Mouse (Mus musculus) gastrocnemius, postnatal 36 days (tissue): ENCODE data around the gene Kpna4. TPM values are rescaled to one million over a fixed set of nuclear protein-coding genes. Genes with fewer than 3 reads are reported as not detected.
"Not testable (repeated sequence)": the region's sequence is repeated elsewhere in the genome, so short reads cannot be mapped to it uniquely, and the experiment has no call there.

ENCODE experiments used
- DNase-seq, 2 experiments: peaks; one replicate each; pipeline ENCODE4 v3.0.0; 2022
- intact Hi-C: fragments of 180-260 bp; cut with DNase I; formaldehyde crosslinking; loops from one replicate; pipeline ENCODE4 v1.15.1; 2025
- total RNA-seq, 2 experiments: library from RNA; stranded (reverse); gene quantifications; 2 replicates each; pipeline ENCODE4 v1.2.3; 2021

Gene Kpna4
- total RNA-seq, 2 experiments from 2014 or later: 103 to 111 TPM

GRCm38 (mm10) chr3:69020764-69021163 is 106.1 kb downstream of the Kpna4 start:
- no peak for DNase-seq
- intact Hi-C loops: no loop called here

- intact Hi-C loops: no loop called here
- DNase-seq: no peak
Observed at GRCm38 (mm10) chr3:69020285-69020684, 106.6 kb downstream of the Kpna4 start.

GRCm38 (mm10) chr3:69018635-69019034 is 108.3 kb downstream of the Kpna4 start:
- DNase-seq, intact Hi-C loops: not testable (repeated sequence)

- intact Hi-C loops: no loop called here
- DNase-seq: no peak
Observed at GRCm38 (mm10) chr3:69017181-69017580, 109.7 kb downstream of the Kpna4 start.

Other genes with a start within 250 kb of the Kpna4 start
- 1 to 10 TPM; 2.6 to 3.9 TPM for gene Ift80, start 122.5 kb downstream of the Kpna4 start, total RNA-seq
- 1 to 10 TPM; 7.6 to 9.0 TPM for gene Smc4, start 122.4 kb downstream of the Kpna4 start, total RNA-seq
- gene Trim59, start 82.4 kb downstream of the Kpna4 start, total RNA-seq: 1 to 10 TPM in 1 of 2 experiments, under 1 TPM in 1; 0.91 to 1.4 TPM
- not detected for gene Arl14, start 95.3 kb upstream of the Kpna4 start, total RNA-seq
- 10 to 100 TPM; 71.0 to 77.5 TPM for gene Ppm1l, start 189.7 kb upstream of the Kpna4 start, total RNA-seq